Mouse (Mus musculus): ENCODE measurements around the gene Kiss1r. TPM values are rescaled to one million over a fixed set of nuclear protein-coding genes. Genes with fewer than 3 reads are reported as not detected.
A peak's percentile ranks its signal among the peaks of the same experiment; 100 is the strongest.
"Not testable (repeated sequence)": the region's sequence is repeated elsewhere in the genome, so short reads cannot be mapped to it uniquely, and the experiment has no call there.

Gene Kiss1r
- polyA plus RNA-seq, 1 experiment from 2014 or later = 3.1 TPM

DNA sequence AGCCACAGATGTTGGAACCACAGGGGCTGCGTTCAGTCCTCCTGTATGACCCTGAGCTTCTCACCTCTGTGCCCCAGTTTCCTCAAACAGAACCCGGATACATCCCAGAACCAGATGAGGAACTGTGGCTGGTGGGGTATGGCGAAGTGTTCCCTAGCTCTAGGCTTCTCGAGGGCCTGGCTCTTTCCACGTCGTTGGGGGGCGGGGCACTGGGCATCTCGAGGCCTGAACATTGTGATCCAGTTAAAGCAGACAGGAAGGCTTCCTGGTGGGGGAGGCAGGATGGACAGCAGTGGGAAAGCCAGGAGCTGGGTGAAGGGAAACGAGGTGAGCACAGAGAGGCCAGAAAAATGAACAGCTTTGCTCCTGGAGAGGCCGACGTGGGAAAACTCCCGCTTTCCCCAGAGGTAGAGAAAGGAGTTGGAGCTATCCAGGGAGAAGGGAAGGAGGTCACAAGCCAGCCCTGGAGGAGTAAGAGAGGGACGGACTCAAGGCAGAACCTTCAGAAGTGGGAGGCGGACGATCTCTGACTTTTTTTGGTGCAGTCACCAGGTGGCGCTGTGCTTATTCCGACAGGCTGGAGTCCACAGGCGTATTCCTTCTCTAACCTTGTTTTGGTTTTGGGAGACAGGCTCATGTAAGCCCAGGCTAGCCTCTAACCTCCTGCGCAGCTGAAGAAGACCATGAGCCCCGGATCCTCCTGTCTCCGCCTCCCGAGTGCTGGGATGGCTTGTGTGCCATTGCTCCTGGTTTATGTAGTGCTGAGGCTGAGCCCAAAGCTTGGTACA is 33.3 kb upstream of the Kiss1r start:
- ATAC-seq (ENCODE audit: low FRiP score, low read depth) = no peak
- Histone ChIP-seq H3K9me3 (no peaks in the 10 kb centered on the region), H3K4me2 (no peak overlapping the region), H3K9ac (no peak overlapping the region), H3K4me1 (replicated peaks) (peaks cover 10% of the 10 kb centered on the region), H3K27me3 (peaks cover 21% of the 10 kb centered on the region), H3K27ac (replicated peaks) (no peak overlapping the region), H3K4me3 (no peak overlapping the region), H3K36me3 (no peaks in the 10 kb centered on the region)
- WGBS = 15% methylated on average over 22 of the region's 22 CpGs

DNA sequence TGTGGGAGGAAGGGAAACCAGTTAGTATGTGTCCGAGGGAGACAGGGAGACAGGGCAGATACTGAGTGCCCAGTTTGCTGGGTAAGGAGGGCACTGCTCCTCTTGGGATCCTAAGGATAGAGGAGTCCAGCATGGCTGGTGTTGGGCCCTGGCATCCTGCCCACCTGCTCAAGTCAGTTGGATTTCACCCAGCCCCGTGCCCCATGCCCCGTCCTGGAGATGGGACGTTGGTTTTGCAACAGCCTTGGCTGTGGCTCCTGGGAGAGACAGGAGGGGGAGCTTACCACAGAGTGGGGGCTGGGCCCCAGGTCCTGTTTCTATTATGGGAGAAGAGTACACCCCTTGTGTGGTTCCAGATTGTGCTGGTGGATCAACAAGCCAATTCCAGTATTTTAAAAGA is 32.3 kb upstream of the Kiss1r start:
- Histone ChIP-seq H3K27ac (replicated peaks) (no peak overlapping the region), H3K4me1 (replicated peaks) (peaks cover 10% of the 10 kb centered on the region), H3K9me3 (no peaks in the 10 kb centered on the region), H3K9ac (no peak overlapping the region), H3K4me3 (no peak overlapping the region), H3K27me3 (peaks cover 21% of the 10 kb centered on the region), H3K4me2 (no peak overlapping the region), H3K36me3 (no peaks in the 10 kb centered on the region)
- WGBS = 56% methylated on average over 4 of the region's 4 CpGs
- no peak; the same call in 1 of the 2 replicates for ATAC-seq (ENCODE audit: low FRiP score, low read depth)

DNA sequence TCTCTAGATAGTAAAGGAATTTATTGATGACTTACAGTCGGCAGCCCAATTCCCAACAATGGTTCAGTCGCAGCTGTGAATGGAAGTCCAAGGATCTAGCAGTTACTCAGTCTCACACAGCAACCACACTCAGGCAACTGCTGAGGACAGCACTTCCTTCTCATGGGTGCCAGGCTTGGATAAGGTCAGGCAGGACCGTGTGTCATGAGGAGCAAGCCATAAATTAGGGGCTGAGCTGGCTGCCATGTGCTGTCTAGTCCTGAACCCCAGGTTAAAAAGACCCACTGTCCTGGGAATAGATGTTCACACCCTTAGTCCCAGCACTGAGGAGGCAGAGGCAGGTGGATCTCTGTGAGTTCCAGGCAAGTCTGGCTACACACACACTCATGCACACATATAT is 31.8 kb upstream of the Kiss1r start:
- H3K9ac ChIP-seq; H3K36me3 ChIP-seq; ATAC-seq (ENCODE audit: low FRiP score, low read depth); H3K27ac ChIP-seq (replicated peaks); H3K9me3 ChIP-seq; H3K4me3 ChIP-seq; H3K4me2 ChIP-seq: not testable (repeated sequence)
- 80% methylated on average over 3 of the region's 3 CpGs for WGBS
- peaks cover 21% of the 10 kb centered on the region for H3K27me3 ChIP-seq
- peaks cover 10% of the 10 kb centered on the region for H3K4me1 ChIP-seq (replicated peaks)

DNA sequence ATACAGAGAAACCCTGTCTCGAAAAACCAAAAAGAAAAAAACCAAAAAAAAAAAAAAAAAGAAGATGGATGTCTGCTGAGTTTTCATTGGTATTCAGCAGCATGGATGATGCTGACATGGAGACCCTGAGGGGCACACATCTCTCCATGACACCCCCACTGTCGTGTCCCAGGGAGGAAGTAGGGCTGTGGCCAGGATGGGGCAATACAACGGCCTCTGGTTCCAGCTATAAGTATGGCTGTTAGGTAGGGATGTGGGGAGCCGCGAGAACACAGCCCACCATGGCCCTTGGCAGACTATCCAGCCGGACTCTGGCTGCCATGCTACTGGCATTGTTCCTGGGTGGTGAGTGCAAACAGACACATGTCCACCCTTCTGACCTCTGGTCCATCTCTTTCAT is 30.7 kb upstream of the Kiss1r start, which contains the start of gene Elane:
Gene Elane (plus strand): TSS at position 194 of the 400 bp plus-strand sequence.
- Histone ChIP-seq H3K27ac (replicated peaks) (no peak within 1 kb of the TSS), H3K4me3 (no peak within 1 kb of the TSS), H3K36me3 (no peaks in the 10 kb centered on the region), H3K9ac (no peak within 1 kb of the TSS), H3K27me3 (peaks cover 18% of the 10 kb centered on the region), H3K4me2 (no peak within 1 kb of the TSS), H3K4me1 (replicated peaks) (peaks cover 10% of the 10 kb centered on the region), H3K9me3 (no peaks in the 10 kb centered on the region)
- 80% methylated on average over 6 of the region's 6 CpGs for WGBS
- ATAC-seq (ENCODE audit: low FRiP score, low read depth) = no peak

DNA sequence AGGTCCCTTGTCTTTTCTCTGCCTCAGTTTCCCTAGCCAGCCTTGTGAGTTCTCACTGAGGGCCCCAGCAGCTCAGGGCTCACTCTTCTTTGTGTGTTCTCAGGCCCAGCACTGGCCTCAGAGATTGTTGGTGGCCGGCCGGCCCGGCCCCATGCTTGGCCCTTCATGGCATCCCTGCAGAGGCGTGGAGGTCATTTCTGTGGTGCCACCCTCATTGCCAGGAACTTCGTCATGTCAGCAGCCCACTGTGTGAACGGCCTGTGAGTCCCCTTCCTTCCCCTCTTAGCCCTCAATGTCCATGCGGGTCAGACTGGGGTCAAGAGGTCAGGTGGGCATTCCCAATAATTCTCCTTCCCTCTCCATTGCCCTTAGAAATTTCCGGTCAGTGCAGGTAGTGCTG is 30.2 kb upstream of the Kiss1r start:
- 84% methylated on average over 8 of the region's 8 CpGs for WGBS
- Histone ChIP-seq H3K27me3 (peaks cover 14% of the 10 kb centered on the region; the same call in 1 of the 2 replicates), H3K36me3 (no peaks in the 10 kb centered on the region), H3K27ac (replicated peaks) (no peak overlapping the region), H3K9ac (no peak overlapping the region), H3K9me3 (no peaks in the 10 kb centered on the region), H3K4me1 (replicated peaks) (peaks cover 10% of the 10 kb centered on the region), H3K4me3 (no peak overlapping the region), H3K4me2 (no peak overlapping the region)
- ATAC-seq (ENCODE audit: low FRiP score, low read depth) = no peak

DNA sequence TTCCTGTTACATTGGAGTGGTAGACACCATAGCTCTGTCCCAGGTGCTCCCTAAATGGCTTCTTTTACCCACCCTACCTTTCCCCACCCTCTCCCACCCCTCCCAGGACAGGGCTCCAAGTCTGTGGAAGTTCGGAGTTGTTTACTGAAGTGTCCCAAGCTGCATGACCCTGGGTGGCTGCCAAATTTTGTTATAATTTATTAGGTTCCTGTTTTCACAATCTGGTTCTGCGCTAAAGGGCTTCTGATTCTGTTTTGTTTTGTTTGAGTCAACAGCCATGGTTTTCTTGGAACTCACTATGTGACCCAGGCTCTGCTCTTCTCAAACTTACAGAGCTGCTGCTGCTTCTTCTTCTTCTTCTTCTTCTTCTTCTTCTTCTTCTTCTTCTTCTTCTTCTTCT is 27.4 kb upstream of the Kiss1r start:
- no peaks in the 10 kb centered on the region for H3K9me3 ChIP-seq
- WGBS = 84% methylated on average over 2 of the region's 2 CpGs
- no peaks in the 10 kb centered on the region for H3K36me3 ChIP-seq
- no peak overlapping the region for H3K27ac ChIP-seq (replicated peaks)
- 0 out of 2 replicates have a peak, but pooled peaks cover 3% of the 10 kb centered on the region for H3K27me3 ChIP-seq
- H3K9ac ChIP-seq = no peak overlapping the region
- no peaks in the 10 kb centered on the region; the same call in 1 of the 2 replicates for H3K4me1 ChIP-seq (replicated peaks)
- H3K4me2 ChIP-seq = no peak overlapping the region
- no peak for ATAC-seq (ENCODE audit: low FRiP score, low read depth)
- no peak overlapping the region for H3K4me3 ChIP-seq

DNA sequence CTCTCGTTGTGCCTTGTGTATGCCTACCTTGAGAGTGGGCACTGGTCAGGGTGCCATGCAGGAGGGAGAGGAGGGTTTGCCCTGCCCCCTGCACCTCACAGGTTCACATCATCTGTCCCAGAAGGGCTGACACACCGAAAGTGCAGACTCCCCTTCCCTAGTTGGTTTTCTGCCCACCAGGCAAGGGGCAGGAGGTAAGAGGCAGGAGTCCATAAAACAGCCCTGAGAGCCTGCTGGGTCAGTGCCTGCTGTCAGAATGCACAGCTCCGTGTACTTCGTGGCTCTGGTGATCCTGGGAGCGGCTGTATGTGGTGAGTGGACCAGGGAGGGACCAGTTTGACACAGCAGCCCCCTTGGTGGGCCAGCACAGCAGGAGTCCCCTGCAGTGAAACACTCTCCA is 26.1 kb upstream of the Kiss1r start, which contains the start of gene Cfd:
Gene Cfd (plus strand): TSS at position 184 of the 400 bp plus-strand sequence.
- no peaks in the 10 kb centered on the region for H3K4me1 ChIP-seq (replicated peaks)
- ATAC-seq (ENCODE audit: low FRiP score, low read depth) = no peak
- no peak within 1 kb of the TSS for H3K27ac ChIP-seq (replicated peaks)
- H3K9me3 ChIP-seq = no peaks in the 10 kb centered on the region
- peaks cover 6% of the 10 kb centered on the region; the same call in 1 of the 2 replicates for H3K36me3 ChIP-seq
- H3K4me3 ChIP-seq = no peak within 1 kb of the TSS
- no peak within 1 kb of the TSS for H3K4me2 ChIP-seq
- H3K27me3 ChIP-seq = 0 out of 2 replicates have a peak, but pooled peaks cover 3% of the 10 kb centered on the region
- WGBS = 37% methylated on average over 5 of the region's 5 CpGs
- no peak within 1 kb of the TSS for H3K9ac ChIP-seq

DNA sequence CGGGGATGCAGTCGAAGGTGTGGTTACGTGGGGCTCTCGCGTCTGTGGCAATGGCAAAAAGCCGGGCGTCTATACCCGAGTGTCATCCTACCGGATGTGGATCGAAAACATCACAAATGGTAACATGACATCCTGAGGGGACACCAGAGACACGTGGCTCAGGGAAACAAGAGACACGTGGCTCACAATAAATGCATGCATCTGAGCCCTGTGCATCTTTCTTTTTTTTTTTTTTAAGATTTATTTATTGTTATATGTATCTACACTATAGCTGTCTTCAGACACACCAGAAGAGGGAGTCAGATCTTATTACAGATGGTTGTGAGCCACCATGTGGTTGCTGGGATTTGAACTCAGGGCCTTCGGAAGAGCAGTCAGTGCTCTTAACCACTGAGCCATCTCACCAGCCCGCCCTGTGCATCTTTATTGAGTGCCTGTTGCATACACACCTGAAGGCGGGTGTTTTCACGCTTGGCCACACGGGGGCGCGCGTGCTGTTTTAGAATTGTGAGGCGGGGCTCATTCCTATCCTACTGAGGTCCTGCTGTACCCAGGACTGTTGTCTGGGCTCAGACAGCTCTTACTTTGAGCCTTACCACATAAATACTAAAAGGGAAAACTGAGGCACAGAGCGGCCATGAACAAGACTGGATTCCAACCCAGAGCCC is 24.2 kb upstream of the Kiss1r start:
- peaks cover 10% of the 10 kb centered on the region; the same call in 1 of the 2 replicates for H3K36me3 ChIP-seq
- H3K27me3 ChIP-seq; H3K9me3 ChIP-seq; H3K9ac ChIP-seq; H3K4me1 ChIP-seq (replicated peaks); H3K27ac ChIP-seq (replicated peaks); H3K4me3 ChIP-seq; H3K4me2 ChIP-seq: not testable (repeated sequence)
- whole genome bisulfite sequencing = 44% methylated on average over 22 of the region's 22 CpGs
- ATAC-seq (ENCODE audit: low FRiP score, low read depth) = peak; percentile 46; the same call in 1 of the 2 replicates

DNA sequence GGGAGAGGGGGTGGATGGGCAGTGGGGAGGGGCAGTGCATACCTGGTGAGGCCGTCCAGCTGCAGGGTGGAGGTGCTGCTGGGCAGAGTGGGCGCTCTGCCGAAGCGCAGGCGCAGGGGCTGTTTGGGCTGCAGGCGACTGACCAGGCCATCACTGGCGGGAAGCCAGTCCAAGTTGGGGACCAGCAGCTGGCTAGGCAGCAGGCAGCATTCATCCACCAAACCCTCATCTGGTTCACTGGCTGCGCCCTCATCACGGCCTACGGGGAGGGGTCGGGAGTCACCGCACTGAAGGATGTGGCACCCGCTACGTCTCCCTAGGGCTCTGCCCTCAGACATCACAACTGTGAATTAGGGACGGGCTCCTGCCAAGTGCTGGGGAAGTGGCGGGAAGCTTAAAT is 20.5 kb upstream of the Kiss1r start:
- Histone ChIP-seq H3K36me3 (peaks cover 17% of the 10 kb centered on the region; the same call in 1 of the 2 replicates), H3K4me2 (no peak overlapping the region), H3K9ac (no peak overlapping the region), H3K27ac (replicated peaks) (no peak overlapping the region), H3K4me1 (replicated peaks) (peaks cover 9% of the 10 kb centered on the region; the same call in 1 of the 2 replicates), H3K4me3 (no peak overlapping the region), H3K27me3 (0 out of 2 replicates have a peak, but pooled peaks cover 2% of the 10 kb centered on the region), H3K9me3 (no peaks in the 10 kb centered on the region)
- WGBS = 88% methylated on average over 16 of the region's 16 CpGs
- ATAC-seq (ENCODE audit: low FRiP score, low read depth) = no peak

DNA sequence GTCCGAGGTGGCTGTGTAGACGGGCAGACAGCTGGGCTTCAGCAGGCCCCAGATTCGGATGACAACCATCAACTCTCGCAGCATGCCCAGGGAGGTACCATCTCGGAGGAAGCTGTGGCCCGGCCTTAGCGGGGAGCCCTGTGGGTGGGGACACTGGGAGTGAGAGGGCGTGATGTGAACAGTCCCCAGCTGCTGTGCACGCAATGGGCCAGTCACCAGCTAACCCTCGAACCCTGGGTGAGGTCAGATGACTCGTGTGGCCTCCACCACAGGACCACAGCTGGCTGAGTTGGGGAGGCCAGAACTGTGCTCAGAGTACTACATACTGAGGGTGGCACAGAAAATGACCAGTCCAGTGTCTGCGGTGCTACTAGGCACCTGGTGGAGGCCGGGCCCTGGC is 20.0 kb upstream of the Kiss1r start:
- H3K4me3 ChIP-seq = no peak overlapping the region
- H3K9ac ChIP-seq = no peak overlapping the region
- no peaks in the 10 kb centered on the region for H3K9me3 ChIP-seq
- H3K4me2 ChIP-seq = no peak overlapping the region
- H3K27me3 ChIP-seq = 0 out of 2 replicates have a peak, but pooled peaks cover 2% of the 10 kb centered on the region
- no peak for ATAC-seq (ENCODE audit: low FRiP score, low read depth)
- H3K4me1 ChIP-seq (replicated peaks) = peaks cover 12% of the 10 kb centered on the region; the same call in 1 of the 2 replicates
- no peak overlapping the region for H3K27ac ChIP-seq (replicated peaks)
- peaks cover 17% of the 10 kb centered on the region; the same call in 1 of the 2 replicates for H3K36me3 ChIP-seq
- 86% methylated on average over 13 of the region's 13 CpGs for WGBS

DNA sequence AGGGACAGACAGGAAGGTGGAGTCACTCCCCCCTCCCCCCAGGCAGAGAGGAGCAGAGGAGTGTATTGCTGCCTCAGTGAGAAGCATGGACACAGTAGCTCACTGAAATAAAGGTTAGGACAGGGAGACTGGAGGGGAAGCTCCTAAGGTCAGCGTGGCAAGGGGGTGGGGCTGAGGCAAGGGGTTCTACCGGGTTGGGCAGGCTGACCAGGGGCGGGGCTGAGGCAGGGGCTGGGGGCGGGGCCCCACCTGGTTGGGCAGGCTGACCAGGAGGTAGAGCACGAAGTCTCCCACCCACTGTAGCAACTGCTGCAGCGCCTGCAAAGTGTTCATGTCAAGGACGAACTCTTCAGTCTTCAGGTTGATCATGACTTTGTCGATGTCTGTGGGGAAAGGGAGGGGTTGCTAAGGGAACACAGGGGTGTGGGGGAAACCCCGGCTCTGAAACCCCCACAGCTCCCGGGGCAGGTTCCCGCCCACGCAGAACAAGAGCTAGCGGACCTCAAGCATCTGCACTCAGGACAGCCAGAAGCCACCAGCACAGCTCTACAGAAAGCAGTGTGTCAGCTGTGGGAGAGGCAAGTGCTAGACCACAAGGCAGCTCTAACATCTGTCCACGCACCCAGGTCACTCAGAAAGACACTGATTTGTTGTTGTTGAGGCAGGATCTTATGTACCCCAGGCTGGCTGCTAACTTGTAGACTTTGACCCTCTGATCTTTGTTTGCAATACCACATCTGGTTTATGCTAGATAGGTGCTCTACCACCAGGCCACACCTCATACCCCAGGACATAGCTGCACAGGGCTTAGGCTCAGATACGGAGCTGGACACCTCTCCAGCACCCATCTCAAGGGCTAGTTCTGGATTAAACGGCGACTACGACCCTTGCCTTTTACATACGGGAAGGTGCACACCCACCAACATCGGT is 19.2 kb upstream of the Kiss1r start:
- H3K27ac ChIP-seq (replicated peaks) = no peak overlapping the region
- WGBS = 54% methylated on average over 20 of the region's 20 CpGs
- H3K4me1 ChIP-seq (replicated peaks) = peaks cover 12% of the 10 kb centered on the region; the same call in 1 of the 2 replicates
- ATAC-seq (ENCODE audit: low FRiP score, low read depth) = no peak
- no peak overlapping the region for H3K4me3 ChIP-seq
- H3K9ac ChIP-seq = no peak overlapping the region
- H3K4me2 ChIP-seq = no peak overlapping the region
- no peaks in the 10 kb centered on the region for H3K9me3 ChIP-seq
- peaks cover 21% of the 10 kb centered on the region; the same call in 1 of the 2 replicates for H3K36me3 ChIP-seq
- H3K27me3 ChIP-seq = 0 out of 2 replicates have a peak, but pooled peaks cover 2% of the 10 kb centered on the region
